ENCODE assay signal across 9 mouse cellular contexts in the genomic region with DNA sequence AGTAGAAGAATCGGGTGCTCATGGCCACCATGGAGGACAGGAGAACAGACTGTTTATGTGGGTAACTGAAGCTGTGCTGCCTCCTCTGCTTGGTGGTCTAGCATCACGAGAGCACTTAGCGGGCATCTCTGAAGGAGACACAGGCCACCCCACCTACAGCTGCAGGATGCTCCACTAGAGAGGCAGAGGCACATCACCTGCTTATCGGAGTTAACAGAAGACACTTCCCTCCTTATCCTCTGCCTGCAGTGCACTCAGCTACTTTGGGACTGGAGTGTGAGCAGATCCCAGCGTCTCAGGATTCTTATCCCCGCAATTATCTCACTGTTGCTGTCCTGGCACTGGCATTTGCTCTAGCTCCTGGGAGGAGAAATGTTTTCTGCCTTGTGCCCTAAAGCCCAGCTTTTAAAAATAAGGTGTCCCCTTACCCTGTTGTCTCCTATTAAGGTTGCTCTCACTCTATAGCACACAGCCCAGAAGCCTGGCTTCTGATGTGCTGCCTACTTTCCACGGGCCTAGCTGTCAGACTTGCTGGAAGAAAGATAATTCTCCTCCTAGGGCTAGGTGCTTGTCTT. TPM values are rescaled to one million over a fixed set of nuclear protein-coding genes. Genes with fewer than 3 reads are reported as not detected.
DNase-seq lines count a peak whose midpoint lies in the region; ATAC-seq and TF ChIP-seq lines count a peak whose summit lies in the region.
"Had no signal": no experiment of that assay in that cellular context is flagged by ENCODE, and none has a peak within 500 bp of the region (broad histone marks: within the 10 kb centered on the region; RNA-seq: fewer than 3 reads in every experiment).

No protein-coding gene starts in this region.

- no peak for TF ChIP-seq CTCF in layer of hippocampus, adult 2 months (conservative IDR thresholded peaks at IDR 0.05)
- no peak for TF ChIP-seq CTCF in liver, embryonic 14.5 days (IDR thresholded peaks at IDR 0.05; ENCODE audit: low read depth)

- peak; percentile 98 for TF ChIP-seq EP300 in liver, embryonic 14.5 days (IDR thresholded peaks at IDR 0.05; ENCODE audit: low read depth)

- H3K9me3 ChIP-seq in forebrain, embryonic 14.5 days (replicated peaks; ENCODE audit: control insufficient read depth, low read length), result no peaks in the 10 kb centered on the region
- no peaks in the 10 kb centered on the region for H3K9me3 ChIP-seq in liver, embryonic 14.5 days (ENCODE audit: control insufficient read depth, low read length)

- H3K4me2 ChIP-seq in forebrain, embryonic 14.5 days (ENCODE audit: low read length), result peak overlapping the region; percentile 77
- peak overlapping the region; percentile 95 for H3K4me2 ChIP-seq in liver, embryonic 14.5 days (ENCODE audit: low read depth)

- no peak for DNase-seq in layer of hippocampus, adult 2 months (ENCODE audit: low spot score in 2 of 2)
- no peak for DNase-seq in layer of hippocampus, adult 9-10 months (ENCODE audit: low spot score)
- DNase-seq in forebrain, embryonic 14.5 days (ENCODE audit: low spot score), result peak; percentile 4
- DNase-seq in liver, embryonic 14.5 days (ENCODE audit: low read depth in 3 of 3, low spot score in 3 of 3), result peak; percentile 94 to 97 (median 95)
- peak; percentile 67 to 80 for DNase-seq in spleen, postnatal 36 days (ENCODE audit: low spot score in 2 of 2)
- no peak for DNase-seq in layer of hippocampus, postnatal 14 days (ENCODE audit: low spot score in 2 of 2)
- DNase-seq in adrenal gland, postnatal 4 days (ENCODE audit: low spot score in 2 of 2), result no peak
- no peak for DNase-seq in retina, embryonic 14.5 days (ENCODE audit: low spot score)

- no peaks in the 10 kb centered on the region; the same call in 1 of the 2 replicates for H3K36me3 ChIP-seq in forebrain, embryonic 14.5 days (ENCODE audit: control insufficient read depth, insufficient read depth, low read length)
- H3K36me3 ChIP-seq in liver, embryonic 14.5 days (replicated peaks; ENCODE audit: control insufficient read depth, insufficient read depth, low read depth), result peaks cover 49% of the 10 kb centered on the region

- no peak for ATAC-seq in forebrain, embryonic 14.5 days
- ATAC-seq in liver, embryonic 14.5 days (ENCODE audit: insufficient read depth), result peak; percentile 90

- 22% methylated on average over 7 of the region's 7 CpGs for WGBS in forebrain, embryonic 14.5 days
- WGBS in liver, embryonic 14.5 days (ENCODE audit: insufficient replicate concordance), result 6% methylated on average over 7 of the region's 7 CpGs

- peak overlapping the region; percentile 98 for H3K27ac ChIP-seq in layer of hippocampus, adult 2 months
- 0 out of 2 replicates have a peak overlapping the region, but pooled peaks have one; percentile 45 for H3K27ac ChIP-seq in forebrain, embryonic 14.5 days (ENCODE audit: low read depth, low read length)
- H3K27ac ChIP-seq in liver, embryonic 14.5 days, result peak overlapping the region; percentile 100

- peak overlapping the region; percentile 68 for H3K9ac ChIP-seq in forebrain, embryonic 14.5 days (ENCODE audit: low read length)
- peak overlapping the region; percentile 86 for H3K9ac ChIP-seq in liver, embryonic 14.5 days (replicated peaks)

- peak overlapping the region; percentile 80 for H3K4me3 ChIP-seq in layer of hippocampus, adult 2 months
- H3K4me3 ChIP-seq in forebrain, embryonic 14.5 days (ENCODE audit: low read depth, low read length), result peak overlapping the region; percentile 38
- peak overlapping the region; percentile 86 to 99 for H3K4me3 ChIP-seq in liver, embryonic 14.5 days (ENCODE audit: insufficient read depth in 1 of 2, low read depth in 2 of 2, low read length in 2 of 2)

- no peaks in the 10 kb centered on the region for H3K27me3 ChIP-seq in forebrain, embryonic 14.5 days (replicated peaks; ENCODE audit: control insufficient read depth, insufficient read depth, low read length)
- peaks cover 8% of the 10 kb centered on the region for H3K27me3 ChIP-seq in liver, embryonic 14.5 days (ENCODE audit: control insufficient read depth, insufficient read depth, low read length)
- H3K27me3 ChIP-seq: Patski had no signal

- peaks cover 50% of the 10 kb centered on the region for H3K4me1 ChIP-seq in forebrain, embryonic 14.5 days (ENCODE audit: control insufficient read depth, insufficient read depth, low read length)
- peaks cover 62 to 80% of the 10 kb centered on the region in 2 experiments for H3K4me1 ChIP-seq in liver, embryonic 14.5 days (replicated peaks; ENCODE audit: control insufficient read depth in 2 of 2, insufficient read depth in 2 of 2, low read length in 1 of 2)

RNA-seq across cellular contexts. Expression of a gene that starts 1.6 kb away (rescaled TPM):
- total RNA-seq in layer of hippocampus, adult 2 months (2021), result 10 to 100 TPM; 90.0 to 93.4 TPM
- polyA plus RNA-seq in forebrain, embryonic 14.5 days (2014; fragmentation: Nextera tagmentation; extraction: Ambion mirVana), result 14.2 and 16.3 TPM in 2 replicates
- polyA plus RNA-seq in liver, embryonic 14.5 days (2012; rRNA removed), result 122 and 145 TPM in 2 replicates
- 53.4 and 58.1 TPM in 2 replicates for polyA plus RNA-seq in liver, embryonic 14.5 days (2014; fragmentation: Nextera tagmentation; extraction: Ambion mirVana)
- 10 to 100 TPM; 33.1 to 39.8 TPM for total RNA-seq in layer of hippocampus, postnatal 14 days (2021)
- 10 to 100 TPM; 12.0 to 18.2 TPM for total RNA-seq in adrenal gland, postnatal 4 days (2021)

RNA-seq across cellular contexts. Expression of a gene that starts 8.0 kb away (rescaled TPM):
- 1 to 10 TPM; 1.6 to 2.5 TPM for total RNA-seq in layer of hippocampus, adult 2 months (2021)
- 3.1 and 3.8 TPM in 2 replicates for polyA plus RNA-seq in forebrain, embryonic 14.5 days (2014; fragmentation: Nextera tagmentation; extraction: Ambion mirVana)
- polyA plus RNA-seq in liver, embryonic 14.5 days (2012; rRNA removed), result 1.1 and 1.8 TPM in 2 replicates
- polyA plus RNA-seq in liver, embryonic 14.5 days (2014; fragmentation: Nextera tagmentation; extraction: Ambion mirVana), result 0.98 and 1.1 TPM in 2 replicates
- 1 to 10 TPM; 2.6 to 3.7 TPM for total RNA-seq in layer of hippocampus, postnatal 14 days (2021)
- 1 to 10 TPM; 8.3 to 9.1 TPM for total RNA-seq in adrenal gland, postnatal 4 days (2021)

RNA-seq across cellular contexts. Expression of a gene that starts 8.3 kb away (rescaled TPM):
- total RNA-seq in layer of hippocampus, adult 2 months (2021), result 1 to 10 TPM; 8.1 to 8.8 TPM
- 28.7 and 32.3 TPM in 2 replicates for polyA plus RNA-seq in forebrain, embryonic 14.5 days (2014; fragmentation: Nextera tagmentation; extraction: Ambion mirVana)
- polyA plus RNA-seq in liver, embryonic 14.5 days (2012; rRNA removed), result 22.1 and 27.5 TPM in 2 replicates
- polyA plus RNA-seq in liver, embryonic 14.5 days (2014; fragmentation: Nextera tagmentation; extraction: Ambion mirVana), result 50.9 and 54.6 TPM in 2 replicates
- total RNA-seq in layer of hippocampus, postnatal 14 days (2021), result 1 to 10 TPM; 6.7 TPM
- total RNA-seq in adrenal gland, postnatal 4 days (2021), result 10 to 100 TPM; 13.0 to 15.2 TPM

RNA-seq across cellular contexts. Expression of a gene that starts 20.5 kb away (rescaled TPM):
- 10 to 100 TPM; 37.4 to 38.1 TPM for total RNA-seq in layer of hippocampus, adult 2 months (2021)
- polyA plus RNA-seq in forebrain, embryonic 14.5 days (2014; fragmentation: Nextera tagmentation; extraction: Ambion mirVana), result 16.5 and 23.6 TPM in 2 replicates
- polyA plus RNA-seq in liver, embryonic 14.5 days (2012; rRNA removed), result 17.2 and 17.4 TPM in 2 replicates
- 18.8 and 20.1 TPM in 2 replicates for polyA plus RNA-seq in liver, embryonic 14.5 days (2014; fragmentation: Nextera tagmentation; extraction: Ambion mirVana)
- total RNA-seq in layer of hippocampus, postnatal 14 days (2021), result 10 to 100 TPM; 36.6 to 37.8 TPM
- 10 to 100 TPM; 52.5 to 61.7 TPM for total RNA-seq in adrenal gland, postnatal 4 days (2021)

RNA-seq across cellular contexts. Expression of a gene that starts 39.8 kb away (rescaled TPM):
- 1 to 10 TPM; 7.4 to 8.4 TPM for total RNA-seq in layer of hippocampus, adult 2 months (2021)
- polyA plus RNA-seq in forebrain, embryonic 14.5 days (2014; fragmentation: Nextera tagmentation; extraction: Ambion mirVana), result 32.1 and 32.7 TPM in 2 replicates
- polyA plus RNA-seq in liver, embryonic 14.5 days (2012; rRNA removed), result 32.4 and 35.4 TPM in 2 replicates
- polyA plus RNA-seq in liver, embryonic 14.5 days (2014; fragmentation: Nextera tagmentation; extraction: Ambion mirVana), result 45.4 and 61.5 TPM in 2 replicates
- total RNA-seq in layer of hippocampus, postnatal 14 days (2021), result 10 to 100 TPM in 1 of 2 experiments, 1 to 10 TPM in 1; 6.8 to 10.6 TPM
- total RNA-seq in adrenal gland, postnatal 4 days (2021), result 10 to 100 TPM; 64.5 to 76.4 TPM

Comparison
In these comparisons a context has a peak if more than half of its experiments do, and no peak if none do; other contexts are left out.
1. DNase-seq: peak in forebrain, embryonic 14.5 days (single experiment), liver, embryonic 14.5 days (3 of 3) and spleen, postnatal 36 days (2 of 2); none in layer of hippocampus, adult 2 months (0 of 2), layer of hippocampus, adult 9-10 months (single experiment), layer of hippocampus, postnatal 14 days (0 of 2), adrenal gland, postnatal 4 days (0 of 2) and retina, embryonic 14.5 days (single experiment).
2. H3K27ac ChIP-seq: peak in every context shown above with its lines; median percentile 100 in liver, embryonic 14.5 days; 98 in layer of hippocampus, adult 2 months; 45 in forebrain, embryonic 14.5 days.
3. H3K4me3 ChIP-seq: peak in every context shown above with its lines; median percentile 92 in liver, embryonic 14.5 days; 80 in layer of hippocampus, adult 2 months; 38 in forebrain, embryonic 14.5 days.